Mouse (Mus musculus) stomach, embryonic 16.5 days (tissue): Measurements from ENCODE around the gene Trpc4ap. TPM values are rescaled to one million over a fixed set of nuclear protein-coding genes. Genes with fewer than 3 reads are reported as not detected.

Experiments used
- ATAC-seq: fragments of 200-750 bp; cut with Nextera tagmentation; 2 replicates; pipeline ENCODE4 v1.8.0; 2017; ENCODE audit warnings: moderate number of reproducible peaks, moderate TSS enrichment; ENCODE audit not compliant: insufficient read depth, low FRiP score
- H3K27ac ChIP-seq: fragments of 300-500 bp; sonication (generic); 2 replicates; pipeline ENCODE4 v1.5.1; 2014; ENCODE audit warnings: low read length
- H3K27me3 ChIP-seq: fragments of 300-500 bp; sonication (generic); 2 replicates; pipeline ENCODE4 v1.6.1; 2014; ENCODE audit warnings: low read length, control low read depth, mixed read lengths; ENCODE audit not compliant: control insufficient read depth, insufficient read depth
- H3K36me3 ChIP-seq: fragments of 300-500 bp; sonication (generic); 2 replicates; pipeline ENCODE4 v1.6.1; 2014; ENCODE audit warnings: low read length; ENCODE audit not compliant: control insufficient read depth, insufficient read depth
- H3K4me1 ChIP-seq: fragments of 300-500 bp; sonication (generic); 2 replicates; pipeline ENCODE4 v1.6.1; 2014; ENCODE audit warnings: low read length, control low read depth, mixed read lengths; ENCODE audit not compliant: control insufficient read depth, insufficient read depth
- H3K4me2 ChIP-seq: fragments of 300-500 bp; sonication (generic); 2 replicates; pipeline ENCODE4 v1.6.1; 2014; ENCODE audit warnings: low read depth, low read length, mixed read lengths
- H3K4me3 ChIP-seq: fragments of 300-500 bp; sonication (generic); replicated peaks from 2 replicates; pipeline ENCODE4 v1.5.1; 2014; ENCODE audit warnings: mild to moderate bottlenecking, low read length
- H3K9ac ChIP-seq: fragments of 300-500 bp; sonication (generic); 2 replicates; pipeline ENCODE4 v1.6.1; 2014; ENCODE audit warnings: low read length
- H3K9me3 ChIP-seq: fragments of 300-500 bp; sonication (generic); replicated peaks from 2 replicates; pipeline ENCODE4 v1.6.1; 2016; ENCODE audit warnings: low read length, control low read depth; ENCODE audit not compliant: control insufficient read depth
- WGBS: fragments of 180-500 bp; shearing (Covaris S2); extraction: QIAGEN DNeasy Blood & Tissue Kit; methylation state at CpG from one replicate; pipeline ENCODE4 v1.1.7; 2014; 5-methylcytosine and 5-hydroxymethylcytosine counted together
- polyA plus RNA-seq: library from polyadenylated mRNA; unstranded; fragments of >200 nt; fragmentation: Nextera tagmentation; extraction: Ambion mirVana; gene quantifications from 2 replicates; pipeline ENCODE4 v1.2.1, GENCODE M21; 2015

Trpc4ap gene
- polyA plus RNA-seq, 1 experiment from 2014 or later = 115 TPM

GRCm38 (mm10) chr2:155668461-155668860 lies 23.7 kb downstream of the Trpc4ap start:
- Histone ChIP-seq H3K9me3 (no peaks in the 10 kb centered on the region), H3K27me3 (no peaks in the 10 kb centered on the region), H3K9ac (no peak overlapping the region), H3K36me3 (peaks cover 18% of the 10 kb centered on the region), H3K4me2 (no peak overlapping the region), H3K4me1 (no peaks in the 10 kb centered on the region), H3K4me3 (no peak overlapping the region), H3K27ac (no peak overlapping the region)
- 84% methylated on average over 4 of the region's 4 CpGs for WGBS
- ATAC-seq = no peak

GRCm38 (mm10) chr2:155667881-155668280 lies 24.3 kb downstream of the Trpc4ap start:
- no peak overlapping the region for H3K4me3 ChIP-seq
- H3K9ac ChIP-seq = no peak overlapping the region
- H3K36me3 ChIP-seq = peaks cover 18% of the 10 kb centered on the region
- H3K27ac ChIP-seq = no peak overlapping the region
- no peaks in the 10 kb centered on the region for H3K4me1 ChIP-seq
- no peaks in the 10 kb centered on the region for H3K27me3 ChIP-seq
- no peaks in the 10 kb centered on the region for H3K9me3 ChIP-seq
- WGBS = 95% methylated on average over 8 of the region's 8 CpGs
- H3K4me2 ChIP-seq = no peak overlapping the region
- ATAC-seq = no peak

DNA sequence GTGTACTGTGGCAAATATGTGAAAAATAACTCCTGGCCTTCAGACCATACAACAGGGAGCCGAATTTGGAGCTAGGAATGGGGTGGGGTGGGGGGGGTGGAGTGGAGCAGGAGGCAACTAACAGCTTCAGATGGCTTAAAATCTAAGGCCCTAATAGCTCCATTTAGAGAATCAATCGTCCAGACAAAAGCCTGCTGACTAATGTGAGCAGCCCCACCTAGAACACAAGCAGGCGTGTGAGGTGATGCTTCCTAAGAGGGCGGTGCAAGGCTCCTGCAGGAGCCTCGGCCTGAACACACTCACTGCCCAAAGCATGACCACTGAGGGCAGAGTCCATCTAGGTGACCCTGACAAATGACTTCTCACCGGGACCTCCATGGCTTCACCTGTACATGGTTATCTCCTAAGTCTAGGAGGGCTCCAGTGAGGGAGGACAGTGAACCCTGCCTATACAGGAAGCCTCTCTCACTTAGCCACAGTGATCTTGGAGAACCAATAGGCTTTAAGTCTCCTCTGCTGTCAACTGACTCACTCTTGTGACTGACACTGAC lies 28.2 kb downstream of the Trpc4ap start:
- Histone ChIP-seq H3K9ac (no peak overlapping the region), H3K27me3 (no peaks in the 10 kb centered on the region), H3K4me1 (no peaks in the 10 kb centered on the region), H3K9me3 (no peaks in the 10 kb centered on the region), H3K27ac (no peak overlapping the region), H3K4me3 (no peak overlapping the region), H3K36me3 (peaks cover 15% of the 10 kb centered on the region), H3K4me2 (no peak overlapping the region)
- no peak for ATAC-seq
- WGBS = 64% methylated on average over 6 of the region's 6 CpGs

DNA sequence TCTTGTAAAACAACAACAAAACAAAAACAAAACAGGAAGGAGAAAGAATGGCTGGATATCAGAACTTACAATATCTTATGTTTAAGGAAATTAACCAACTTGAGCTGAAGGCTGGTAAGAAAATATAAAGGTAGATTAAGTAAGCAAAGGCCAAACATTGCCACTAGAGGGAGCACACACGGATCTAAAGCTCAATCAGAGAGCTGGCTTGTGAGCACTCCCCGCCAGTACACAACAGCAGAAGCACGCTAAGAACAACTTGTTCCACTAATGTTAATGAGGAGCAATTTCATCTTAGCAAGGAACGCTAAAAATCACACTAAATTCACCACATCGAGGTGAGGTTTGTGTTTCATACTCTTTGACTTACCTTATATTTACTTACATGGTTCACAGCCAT lies 29.1 kb downstream of the Trpc4ap start:
- Histone ChIP-seq H3K4me1 (no peaks in the 10 kb centered on the region), H3K36me3 (peaks cover 11% of the 10 kb centered on the region), H3K9me3 (no peaks in the 10 kb centered on the region), H3K4me3 (no peak overlapping the region), H3K27me3 (no peaks in the 10 kb centered on the region), H3K4me2 (no peak overlapping the region), H3K9ac (no peak overlapping the region), H3K27ac (no peak overlapping the region)
- WGBS = 28% methylated on average over 5 of the region's 5 CpGs
- no peak for ATAC-seq

DNA sequence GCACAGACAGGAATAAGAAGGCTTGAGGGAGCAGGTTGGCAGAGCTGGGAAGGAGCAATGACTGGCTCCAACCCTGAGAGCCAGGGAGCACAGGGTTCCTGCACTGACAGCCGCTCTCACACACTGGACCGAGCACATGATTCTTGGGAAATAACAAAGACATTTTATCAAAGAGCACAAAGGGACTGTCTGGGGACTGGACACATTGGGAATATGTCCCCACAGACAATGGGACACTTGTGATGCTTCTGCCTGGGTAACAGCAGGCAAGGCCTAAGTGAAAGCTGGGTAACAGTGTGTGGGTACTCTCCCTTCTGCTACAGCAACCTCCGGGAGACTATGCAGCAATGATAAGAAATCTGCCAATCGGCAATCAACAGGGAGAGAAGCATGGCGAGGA lies 29.8 kb downstream of the Trpc4ap start:
- Histone ChIP-seq H3K36me3 (peaks cover 11% of the 10 kb centered on the region), H3K4me3 (no peak overlapping the region), H3K9me3 (no peaks in the 10 kb centered on the region), H3K9ac (no peak overlapping the region), H3K4me2 (no peak overlapping the region), H3K27me3 (no peaks in the 10 kb centered on the region), H3K27ac (no peak overlapping the region), H3K4me1 (no peaks in the 10 kb centered on the region)
- WGBS = 95% methylated on average over 5 of the region's 5 CpGs
- no peak for ATAC-seq

- H3K4me2 ChIP-seq = no peak overlapping the region
- H3K9me3 ChIP-seq = no peaks in the 10 kb centered on the region
- peaks cover 23% of the 10 kb centered on the region for H3K36me3 ChIP-seq
- no peaks in the 10 kb centered on the region for H3K27me3 ChIP-seq
- no peak for ATAC-seq
- H3K9ac ChIP-seq = no peak overlapping the region
- H3K4me1 ChIP-seq = no peaks in the 10 kb centered on the region
- H3K27ac ChIP-seq = no peak overlapping the region
- no peak overlapping the region for H3K4me3 ChIP-seq
- WGBS = 88% methylated on average over 6 of the region's 6 CpGs
Measured at GRCm38 (mm10) chr2:155655759-155656372, 36.3 kb downstream of the Trpc4ap start.

- WGBS = 91% methylated on average over 5 of the region's 5 CpGs
- ATAC-seq = no peak
- Histone ChIP-seq H3K4me2 (no peak overlapping the region), H3K4me1 (no peaks in the 10 kb centered on the region), H3K9me3 (no peaks in the 10 kb centered on the region), H3K4me3 (no peak overlapping the region), H3K9ac (no peak overlapping the region), H3K27me3 (no peaks in the 10 kb centered on the region), H3K36me3 (peaks cover 32% of the 10 kb centered on the region), H3K27ac (no peak overlapping the region)
Measured at GRCm38 (mm10) chr2:155652618-155653017, 39.6 kb downstream of the Trpc4ap start.

- Histone ChIP-seq H3K27me3 (no peaks in the 10 kb centered on the region), H3K4me3 (no peak overlapping the region), H3K4me2 (no peak overlapping the region), H3K36me3 (peaks cover 19% of the 10 kb centered on the region), H3K9ac (no peak overlapping the region), H3K27ac (no peak overlapping the region), H3K4me1 (no peaks in the 10 kb centered on the region), H3K9me3 (no peaks in the 10 kb centered on the region)
- no peak for ATAC-seq
- WGBS = 88% methylated on average over 7 of the region's 7 CpGs
Measured at GRCm38 (mm10) chr2:155645746-155646145, 46.4 kb downstream of the Trpc4ap start.

DNA sequence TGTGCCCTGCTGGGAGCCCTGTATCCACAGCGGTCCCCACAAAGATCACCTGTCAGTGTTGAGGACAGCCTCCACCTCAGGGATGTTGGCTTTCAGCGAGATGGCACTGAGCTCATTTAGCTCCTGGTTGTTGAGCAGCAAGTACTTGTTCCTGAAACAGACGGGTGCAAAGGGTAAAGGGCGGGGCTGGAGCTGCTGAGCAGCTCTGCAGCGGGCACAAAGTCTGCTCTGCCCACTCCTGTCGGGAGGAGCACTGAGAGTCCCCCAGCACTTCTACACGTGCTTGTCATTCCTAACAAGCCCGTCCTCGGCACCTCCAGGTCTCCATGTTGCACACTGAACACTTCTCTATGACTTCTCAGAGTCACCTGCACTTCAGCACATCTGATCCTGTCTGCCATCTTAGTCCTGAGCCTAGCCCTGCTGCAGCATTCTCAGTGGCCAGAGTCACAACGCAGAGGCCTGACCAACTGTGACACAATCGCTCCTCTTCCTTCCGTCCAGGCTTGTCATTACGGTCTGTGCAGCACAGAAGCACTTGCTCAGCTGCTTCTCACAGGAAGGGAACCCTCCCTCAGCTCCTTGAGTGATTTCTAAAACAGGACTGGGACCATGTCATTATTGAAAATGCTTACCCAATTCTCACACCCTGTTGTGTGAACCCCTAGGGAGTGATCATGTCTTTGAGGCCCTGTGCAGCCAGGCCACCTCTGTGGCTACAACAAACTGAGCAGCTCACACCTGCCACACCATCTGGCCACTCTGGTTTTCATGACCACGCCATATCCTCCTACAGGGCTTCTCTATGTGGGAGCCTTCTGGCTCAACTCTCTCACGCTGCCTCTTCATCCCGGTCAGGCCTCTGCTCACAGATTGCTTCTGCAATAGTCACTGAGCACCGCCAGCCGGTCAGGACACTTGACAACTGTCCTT lies 50.4 kb downstream of the Trpc4ap start:
- no peaks in the 10 kb centered on the region for H3K9me3 ChIP-seq
- no peak overlapping the region for H3K9ac ChIP-seq
- 0 out of 2 replicates have a peak, but pooled peaks have one; percentile 40 for ATAC-seq
- no peak overlapping the region for H3K27ac ChIP-seq
- H3K4me1 ChIP-seq = no peaks in the 10 kb centered on the region
- H3K4me2 ChIP-seq = no peak overlapping the region
- no peak overlapping the region for H3K4me3 ChIP-seq
- WGBS = 76% methylated on average over 18 of the region's 18 CpGs
- H3K27me3 ChIP-seq = no peaks in the 10 kb centered on the region
- peaks cover 21% of the 10 kb centered on the region for H3K36me3 ChIP-seq
